9 mouse cellular contexts compared by ENCODE assay signal in genomic region chr11:60306834-60307233, GRCm38 (mm10). TPM values are rescaled to one million over a fixed set of nuclear protein-coding genes. Genes with fewer than 3 reads are reported as not detected.
DNase-seq lines count a peak whose midpoint lies in the region; ATAC-seq and TF ChIP-seq lines count a peak whose summit lies in the region.
"Had no signal": no experiment of that assay in that cellular context is flagged by ENCODE, and none has a peak within 500 bp of the region (broad histone marks: within the 10 kb centered on the region; RNA-seq: fewer than 3 reads in every experiment).

No protein-coding gene starts in this region.

- no peak overlapping the region for H3K4me3 ChIP-seq in midbrain, embryonic 11.5 days (ENCODE audit: low read depth, low read length)
- no peak overlapping the region for H3K4me3 ChIP-seq in midbrain, embryonic 15.5 days
- no peak overlapping the region for H3K4me3 ChIP-seq in lung, adult 2 months (replicated peaks; ENCODE audit: extremely low read depth, low read depth, low read length)
- H3K4me3 ChIP-seq: hindbrain, embryonic 15.5 days had no signal

- WGBS in midbrain, embryonic 11.5 days: 48% methylated on average over 4 of the region's 4 CpGs
- 59% methylated on average over 4 of the region's 4 CpGs for WGBS in midbrain, embryonic 15.5 days
- 88% methylated on average over 4 of the region's 4 CpGs for WGBS in lung, adult 2 months

- peaks cover 16% of the 10 kb centered on the region for H3K4me1 ChIP-seq in midbrain, embryonic 11.5 days (ENCODE audit: control insufficient read depth, insufficient read depth, low read length)
- peaks cover 56% of the 10 kb centered on the region for H3K4me1 ChIP-seq in midbrain, embryonic 15.5 days
- peaks cover 22% of the 10 kb centered on the region for H3K4me1 ChIP-seq in lung, adult 2 months (ENCODE audit: control insufficient read depth, insufficient read depth, low read length)

- H3K9me3 ChIP-seq in midbrain, embryonic 11.5 days (ENCODE audit: control insufficient read depth, low read length): no peaks in the 10 kb centered on the region
- no peaks in the 10 kb centered on the region for H3K9me3 ChIP-seq in midbrain, embryonic 15.5 days
- H3K9me3 ChIP-seq: hindbrain, embryonic 15.5 days had no signal

- no peak overlapping the region for H3K9ac ChIP-seq in midbrain, embryonic 11.5 days (ENCODE audit: low read length)
- H3K9ac ChIP-seq in midbrain, embryonic 15.5 days: no peak overlapping the region
- H3K9ac ChIP-seq: hindbrain, embryonic 15.5 days had no signal

- no peaks in the 10 kb centered on the region for H3K27me3 ChIP-seq in midbrain, embryonic 11.5 days (ENCODE audit: control insufficient read depth, insufficient read depth, low read length)
- no peaks in the 10 kb centered on the region for H3K27me3 ChIP-seq in midbrain, embryonic 15.5 days (replicated peaks)
- H3K27me3 ChIP-seq: hindbrain, embryonic 15.5 days had no signal

- no peak for TF ChIP-seq POLR2A in lung, adult 2 months (IDR thresholded peaks at IDR 0.05; ENCODE audit: borderline replicate concordance, extremely low read depth, low read depth, low read length)

- ATAC-seq in midbrain, embryonic 11.5 days (ENCODE audit: low FRiP score): no peak
- no peak for ATAC-seq in midbrain, embryonic 15.5 days (replicated peaks)
- ATAC-seq in erythroid progenitor cell, adult 5-6 weeks (replicated peaks; ENCODE audit: low FRiP score, poor library complexity, severe bottlenecking): peak; percentile 56; the same call in 1 of the 2 replicates

- DNase-seq in cerebellum, postnatal 14 days: peak; percentile 57 to 76
- DNase-seq in cerebellum, adult 9-11 months: no peak
- peak; percentile 89 for DNase-seq in midbrain, embryonic 11.5 days (ENCODE audit: low spot score, missing footprints)
- peak; percentile 53 for DNase-seq in lung, adult 2 months
- DNase-seq in spleen, postnatal 14 days (ENCODE audit: low spot score in 2 of 2): peak; percentile 26 to 48
- no peak for DNase-seq in layer of hippocampus, postnatal 14 days (ENCODE audit: low spot score in 2 of 2)

- TF ChIP-seq CTCF in lung, adult 2 months (IDR thresholded peaks at IDR 0.05; ENCODE audit: insufficient read depth, low read length): peak; percentile 48

- H3K36me3 ChIP-seq in midbrain, embryonic 11.5 days (ENCODE audit: control insufficient read depth, insufficient read depth, low read length): no peaks in the 10 kb centered on the region
- H3K36me3 ChIP-seq in midbrain, embryonic 15.5 days (replicated peaks): no peaks in the 10 kb centered on the region
- H3K36me3 ChIP-seq: hindbrain, embryonic 15.5 days had no signal

- no peak overlapping the region for H3K4me2 ChIP-seq in midbrain, embryonic 11.5 days
- no peak overlapping the region for H3K4me2 ChIP-seq in midbrain, embryonic 15.5 days
- H3K4me2 ChIP-seq: hindbrain, embryonic 15.5 days had no signal

- H3K27ac ChIP-seq in midbrain, embryonic 11.5 days (ENCODE audit: low read depth, low read length): no peak overlapping the region
- H3K27ac ChIP-seq in midbrain, embryonic 15.5 days: no peak overlapping the region
- H3K27ac ChIP-seq: hindbrain, embryonic 15.5 days had no signal

RNA-seq across cellular contexts. Expression of gene Tom1l2, which starts 45.9 kb away (rescaled TPM):
- 12.1 and 12.8 TPM in 2 replicates for polyA plus RNA-seq in midbrain, embryonic 11.5 days (2014; fragmentation: Nextera tagmentation; extraction: Ambion mirVana)
- polyA plus RNA-seq in midbrain, embryonic 15.5 days (2015; fragmentation: Nextera tagmentation; extraction: Ambion mirVana): 72.6 and 73.3 TPM in 2 replicates
- 3.8 and 9.7 TPM in 2 replicates for total RNA-seq in erythroid progenitor cell, adult 5-6 weeks (2015; ENCODE audit: low replicate concordance)
- 3.6 and 3.9 TPM in 2 replicates for total RNA-seq in erythroid progenitor cell, adult 5-6 weeks (2017; ENCODE audit: low replicate concordance)
- polyA plus RNA-seq in lung, adult 2 months (2012; rRNA removed): 98.4 and 99.3 TPM in 2 replicates
- total RNA-seq in layer of hippocampus, postnatal 14 days (2021): 100 to 1,000 TPM; 140 to 147 TPM

RNA-seq across cellular contexts. Expression of gene Drc3, which starts 46.3 kb away (rescaled TPM):
- polyA plus RNA-seq in midbrain, embryonic 11.5 days (2014; fragmentation: Nextera tagmentation; extraction: Ambion mirVana): 2.0 and 2.4 TPM in 2 replicates
- 6.1 and 6.3 TPM in 2 replicates for polyA plus RNA-seq in midbrain, embryonic 15.5 days (2015; fragmentation: Nextera tagmentation; extraction: Ambion mirVana)
- not detected in 2 replicates for total RNA-seq in erythroid progenitor cell, adult 5-6 weeks (2015; ENCODE audit: low replicate concordance)
- total RNA-seq in erythroid progenitor cell, adult 5-6 weeks (2017; ENCODE audit: low replicate concordance): not detected in 2 replicates
- 10.9 and 17.7 TPM in 2 replicates for polyA plus RNA-seq in lung, adult 2 months (2012; rRNA removed)
- 1 to 10 TPM; 5.2 to 7.3 TPM for total RNA-seq in layer of hippocampus, postnatal 14 days (2021)

Comparison
In these comparisons a context has a peak if more than half of its experiments do, and no peak if none do; other contexts are left out.
1. DNase-seq: peak in cerebellum, postnatal 14 days (2 of 2), midbrain, embryonic 11.5 days (single experiment), lung, adult 2 months (single experiment) and spleen, postnatal 14 days (2 of 2); none in cerebellum, adult 9-11 months (single experiment) and layer of hippocampus, postnatal 14 days (0 of 2).